Mouse (Mus musculus) erythroblast, embryonic 14.5 days (primary cell): ENCODE results near the gene Cux2.

Experiments
- GATA1 ChIP-seq: IDR thresholded peaks from 2 replicates; pipeline ENCODE4 v1.6.1; 2012; ENCODE audit warnings: low read length, inconsistent platforms, mixed read lengths
- TAL1 ChIP-seq: IDR thresholded peaks from 3 replicates; pipeline ENCODE4 v1.6.1; 2012; ENCODE audit warnings: low read length, inconsistent platforms, mixed read lengths

DNA sequence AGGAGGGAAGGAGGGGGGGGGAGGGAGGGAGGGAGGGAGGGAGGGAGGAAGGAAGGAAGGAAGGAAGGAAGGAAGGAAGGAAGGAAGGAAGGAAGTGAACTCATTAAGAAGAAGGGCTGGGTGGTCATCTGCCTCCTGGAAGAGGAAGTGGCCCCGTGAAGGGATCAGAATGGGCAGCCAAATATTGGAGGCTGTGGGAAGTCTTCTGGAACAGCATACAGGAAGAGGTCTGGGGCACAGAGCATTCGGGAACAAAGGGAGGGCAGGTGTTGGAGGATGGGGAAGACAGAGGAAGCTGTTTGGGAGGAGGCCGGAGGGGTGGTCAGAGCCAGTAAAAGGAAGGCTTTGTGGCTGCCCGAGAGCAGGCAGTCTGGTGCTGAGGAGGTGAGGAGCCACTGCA is 204.5 kb downstream of the Cux2 start:
- TF ChIP-seq TAL1, result no peak
- TF ChIP-seq GATA1, result no peak
